Mouse (Mus musculus): ENCODE data around the gene Zdhhc18.

Gene Zdhhc18

DNA sequence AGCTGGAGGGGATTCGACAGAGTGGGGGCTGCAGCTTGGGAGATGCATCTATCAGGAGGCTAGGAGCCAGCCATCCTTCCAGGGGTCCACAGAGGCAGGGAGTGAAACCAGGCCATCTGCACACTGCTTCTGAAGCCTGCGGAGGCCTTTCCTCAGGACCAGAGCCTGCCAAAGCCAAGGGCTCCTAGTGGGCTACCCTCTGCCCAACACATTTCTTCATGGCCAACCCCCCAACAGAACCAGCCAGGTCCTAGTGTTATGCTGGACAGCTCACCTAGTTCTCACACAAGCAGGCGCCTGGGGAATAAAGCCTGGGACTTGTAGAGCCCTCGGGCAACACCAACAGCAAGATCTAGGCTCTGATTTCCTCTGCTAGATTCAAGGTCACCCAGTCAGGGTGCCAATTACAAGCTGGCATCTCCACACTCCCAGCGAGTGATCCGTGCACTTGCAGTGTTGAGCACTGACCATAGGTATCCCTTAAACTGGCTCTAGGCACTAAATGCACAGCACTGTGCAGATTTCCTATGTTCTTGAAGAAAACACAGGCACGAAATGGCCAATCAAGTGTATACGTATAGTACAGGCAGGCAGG, 19.5 kb downstream of the Zdhhc18 start:
- no peak for DNase-seq

- DNase-seq, result no peak
Observed at GRCm38 (mm10) chr4:133629191-133629590, 20.8 kb downstream of the Zdhhc18 start.

- no peak for DNase-seq
Observed at GRCm38 (mm10) chr4:133628517-133628916, 21.4 kb downstream of the Zdhhc18 start.

DNA sequence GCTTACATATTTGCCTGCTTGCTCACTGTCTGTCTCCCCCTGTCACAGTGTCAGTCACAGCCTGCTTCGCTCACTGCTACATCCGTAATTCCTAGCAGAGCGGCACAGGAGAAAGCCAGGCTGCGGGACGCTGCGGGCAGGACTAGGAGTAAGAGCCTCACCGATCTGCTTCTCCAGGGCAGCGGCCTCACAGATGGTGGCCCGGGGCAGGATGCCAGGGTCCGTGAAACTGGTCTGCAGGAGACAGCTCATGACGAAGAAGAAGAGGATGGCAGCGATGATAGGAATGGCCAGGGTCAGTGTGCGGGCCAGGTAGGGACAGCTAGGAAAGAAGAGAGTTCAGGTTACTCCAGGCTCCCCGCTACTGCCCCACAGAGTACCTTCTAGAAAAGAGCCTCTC, 22.9 kb downstream of the Zdhhc18 start:
- DNase-seq, result peak in 1 of 2 experiments; percentile 24

DNA sequence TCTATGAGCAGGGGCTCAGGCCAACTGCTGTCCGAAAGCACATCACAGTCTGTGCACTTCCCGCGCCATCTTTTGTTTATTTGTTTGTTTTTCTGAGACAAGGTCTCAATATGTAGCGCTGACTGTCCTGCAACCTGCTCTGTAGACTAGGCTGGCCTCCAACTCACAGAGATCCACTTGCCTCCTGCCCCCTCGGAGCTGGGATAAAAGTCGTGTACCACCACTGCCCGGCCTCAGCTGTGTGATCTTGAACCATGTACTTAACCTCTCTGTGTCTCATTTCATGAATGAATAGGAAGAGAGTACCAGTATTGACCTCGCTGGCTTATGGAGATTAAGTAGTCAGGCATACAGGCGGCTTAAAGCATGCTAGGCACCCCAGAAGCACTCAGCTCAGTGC, 23.3 kb downstream of the Zdhhc18 start:
- DNase-seq, result no peak

- DNase-seq, result no peak
Observed at GRCm38 (mm10) chr4:133626221-133626620, 23.7 kb downstream of the Zdhhc18 start.

- peak; percentile 87 to 88 for DNase-seq
Observed at GRCm38 (mm10) chr4:133625621-133626071, 24.3 kb downstream of the Zdhhc18 start.

- no peak for DNase-seq
Observed at GRCm38 (mm10) chr4:133624830-133625229, 25.1 kb downstream of the Zdhhc18 start.

DNA sequence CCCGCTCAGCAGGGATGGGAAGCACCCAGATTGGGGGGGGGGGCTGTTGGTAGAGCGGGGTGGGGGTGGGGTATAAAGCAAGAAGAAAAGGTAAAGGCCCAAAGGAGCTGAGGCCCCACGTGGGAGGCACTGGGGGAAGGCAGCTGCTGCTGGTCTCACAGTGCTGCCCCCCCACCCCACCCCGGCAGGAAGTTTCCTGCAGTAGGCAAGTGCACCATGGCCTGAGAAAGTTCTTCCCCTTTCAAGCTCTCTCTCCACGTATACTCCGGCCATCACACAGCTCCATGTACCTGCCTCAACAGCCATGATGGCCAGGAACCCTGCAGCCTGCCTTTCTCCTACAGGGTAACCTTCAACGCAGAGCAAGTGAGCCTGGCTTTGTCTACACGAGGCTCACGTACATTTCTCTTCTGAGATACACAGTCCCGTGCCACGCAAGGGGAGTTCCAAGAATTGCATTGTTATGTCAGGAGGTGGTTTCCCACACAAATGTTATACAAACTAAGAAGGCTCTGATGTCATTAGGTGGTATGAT, 27.7 kb downstream of the Zdhhc18 start:
- no peak for DNase-seq

DNA sequence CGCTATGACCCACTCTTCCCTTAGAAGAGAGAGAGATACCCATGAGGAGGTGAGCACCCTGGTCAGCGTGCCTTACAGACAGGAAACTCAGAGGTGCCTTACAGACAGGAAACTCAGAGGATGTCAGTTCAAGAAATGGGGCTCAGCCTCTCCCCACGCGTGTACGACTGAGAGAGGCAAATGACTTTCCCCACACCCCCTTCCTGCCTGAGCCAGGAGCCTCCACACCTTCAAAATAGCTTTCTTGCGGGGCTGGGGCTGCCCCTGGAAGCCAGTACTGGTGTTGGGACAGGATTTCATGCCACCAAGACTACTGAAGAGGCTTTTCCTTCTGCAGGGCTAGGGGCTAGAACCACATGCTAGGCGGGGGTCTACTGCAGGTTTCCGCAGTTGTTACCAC, 29.3 kb downstream of the Zdhhc18 start:
- DNase-seq, result no peak

GRCm38 (mm10) chr4:133619473-133620136, 30.3 kb downstream of the Zdhhc18 start:
- no peak for DNase-seq

DNA sequence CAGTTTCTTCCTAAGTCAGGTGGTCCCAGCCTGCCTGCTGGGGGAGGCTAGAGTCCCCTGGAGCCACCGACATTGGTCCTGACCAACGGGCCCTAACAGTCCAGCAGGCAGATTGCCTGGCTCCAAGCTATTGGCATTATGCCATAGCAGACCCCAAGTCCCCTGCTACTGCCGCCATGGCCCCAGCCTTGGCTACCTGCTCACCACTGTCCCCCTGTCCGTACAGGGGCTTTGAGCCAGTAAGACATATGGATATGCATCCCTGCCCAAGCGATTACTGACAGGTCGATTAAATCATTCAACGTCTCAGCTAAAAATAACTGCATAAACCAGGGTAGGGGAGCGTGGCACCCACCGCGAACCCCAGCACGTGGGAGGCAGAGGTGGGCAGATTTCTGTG, 32.0 kb downstream of the Zdhhc18 start:
- DNase-seq, result no peak

- DNase-seq, result peak; percentile 51 to 53
Observed at GRCm38 (mm10) chr4:133615416-133615815, 34.5 kb downstream of the Zdhhc18 start.

GRCm38 (mm10) chr4:133614274-133614761, 35.6 kb downstream of the Zdhhc18 start:
- no peak for DNase-seq

DNA sequence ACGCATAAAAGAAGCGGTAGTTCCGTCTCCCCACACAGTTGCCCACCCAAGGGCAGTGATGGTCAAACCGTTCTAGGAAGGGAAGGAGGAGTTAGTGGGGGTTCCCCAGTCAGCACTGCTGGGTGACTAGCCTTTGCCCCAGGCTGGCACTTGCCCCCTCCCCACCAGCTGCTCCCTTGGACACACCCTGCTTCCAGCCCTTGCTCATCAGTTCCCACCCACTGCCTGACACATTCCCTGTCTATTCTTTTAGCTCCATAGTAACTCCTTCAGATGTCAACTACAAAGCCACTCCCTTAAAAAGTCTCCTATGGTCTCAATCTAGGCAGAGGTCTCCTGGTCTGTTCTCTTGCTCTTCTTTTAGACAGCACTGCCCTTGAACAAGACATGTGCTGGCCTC, 36.1 kb downstream of the Zdhhc18 start:
- DNase-seq, result no peak

DNA sequence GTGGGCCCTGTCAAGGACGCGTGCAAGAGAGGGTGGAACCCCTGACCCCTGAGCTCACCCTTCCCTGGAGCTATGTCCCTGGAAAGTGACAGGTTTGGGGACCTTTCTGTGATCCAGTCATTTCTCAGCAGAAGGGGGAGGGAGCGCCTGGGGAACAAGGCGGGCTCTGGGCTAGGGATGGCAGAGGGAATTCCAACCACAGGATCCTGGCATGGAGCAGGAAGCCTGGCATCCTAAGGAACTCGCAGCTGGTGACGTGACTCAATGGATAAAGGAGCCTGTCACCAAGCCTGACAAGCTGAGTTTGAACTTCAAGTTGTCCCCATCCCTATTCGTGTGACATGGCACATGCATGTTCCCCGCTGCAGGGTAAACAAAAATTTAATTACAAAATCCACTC, 36.9 kb downstream of the Zdhhc18 start:
- DNase-seq, result no peak

DNA sequence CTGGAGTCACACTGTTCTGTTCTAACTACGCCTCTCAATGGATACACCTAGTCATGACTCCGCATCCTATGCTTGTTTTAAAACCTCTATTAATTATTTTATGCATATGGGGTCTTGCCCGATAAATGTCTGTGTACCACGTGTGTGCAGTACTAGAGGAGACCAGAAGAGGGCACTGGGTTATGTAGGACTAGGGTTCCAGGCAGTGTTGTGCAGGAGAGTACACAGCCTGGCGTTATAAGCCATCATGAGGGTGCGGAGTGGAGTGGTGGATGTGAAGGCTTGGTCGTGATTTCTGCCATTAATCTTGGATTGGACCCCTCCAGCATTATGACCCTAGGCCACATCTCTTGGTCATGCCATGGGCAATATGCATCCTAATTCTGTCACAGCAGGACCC, 37.5 kb downstream of the Zdhhc18 start:
- no peak for DNase-seq

GRCm38 (mm10) chr4:133611815-133612214, 38.1 kb downstream of the Zdhhc18 start:
- no peak for DNase-seq

- DNase-seq, result peak; percentile 84 to 96
Observed at GRCm38 (mm10) chr4:133609719-133610118, 40.2 kb downstream of the Zdhhc18 start.

GRCm38 (mm10) chr4:133607284-133607683, 42.7 kb downstream of the Zdhhc18 start:
- DNase-seq, result no peak

- DNase-seq, result no peak
Observed at GRCm38 (mm10) chr4:133605330-133605729, 44.6 kb downstream of the Zdhhc18 start.

GRCm38 (mm10) chr4:133604856-133605255, 45.1 kb downstream of the Zdhhc18 start:
- DNase-seq, result no peak

DNA sequence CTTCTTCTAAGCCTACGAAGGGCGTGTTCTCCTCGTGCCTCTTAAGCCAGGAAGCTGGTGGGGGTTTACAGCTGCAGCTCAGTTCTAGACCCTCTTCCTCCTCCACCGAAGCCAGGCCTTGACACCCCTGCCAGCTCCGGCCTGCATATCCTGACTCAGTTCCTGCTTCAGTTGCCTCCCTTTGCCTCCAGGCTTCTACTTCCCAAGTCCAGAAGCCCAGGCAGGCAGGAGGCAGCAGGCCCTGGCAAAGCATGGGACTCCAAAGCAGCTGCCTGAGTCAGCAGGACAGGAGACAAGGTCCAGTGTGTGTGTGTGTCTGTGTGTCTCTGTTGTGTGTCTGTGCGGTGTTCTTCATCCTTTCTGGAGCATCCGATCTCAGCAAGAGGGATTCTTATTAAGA, 45.8 kb downstream of the Zdhhc18 start:
- DNase-seq, result peak in 1 of 2 experiments; percentile 33

DNA sequence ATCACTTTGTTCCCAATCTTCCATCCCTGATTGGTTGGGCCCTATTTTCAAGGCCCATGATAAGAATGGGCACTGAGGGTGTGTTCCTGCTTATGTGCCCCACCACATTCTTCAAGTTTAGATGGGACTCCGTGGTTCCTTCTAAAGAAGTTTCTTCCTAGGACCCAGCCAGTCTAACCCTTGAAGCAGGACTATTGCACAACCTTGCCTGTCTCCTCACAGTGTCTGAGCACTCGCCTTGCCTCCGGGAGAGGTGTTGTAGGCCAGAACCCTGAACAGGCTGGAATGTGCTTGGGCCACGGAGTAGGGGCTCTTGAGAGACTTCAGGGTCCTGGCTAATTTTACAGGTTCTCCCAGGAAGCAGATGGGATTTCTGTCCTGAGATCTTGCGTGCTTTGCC, 46.9 kb downstream of the Zdhhc18 start:
- DNase-seq, result no peak

Measured in kidney, postnatal 36 days (tissue).